Mouse (Mus musculus) CH12.LX (cell line): ENCODE data around the gene Adora1. TPM values are rescaled to one million over a fixed set of nuclear protein-coding genes. Genes with fewer than 3 reads are reported as not detected.

Experiments used
- DNase-seq: peaks from one replicate; pipeline ENCODE4 v3.0.0-alpha.2; 2013; ENCODE audit errors: extremely low read depth
- H3K27ac ChIP-seq: 2 replicates; pipeline ENCODE4 v1.5.1; 2012; ENCODE audit warnings: low read depth, mild to moderate bottlenecking, control low read depth, moderate library complexity; ENCODE audit not compliant: insufficient read depth
- H3K27me3 ChIP-seq: replicated peaks from 2 replicates; pipeline ENCODE3; 2012; ENCODE audit warnings: inconsistent platforms
- H3K36me3 ChIP-seq, 2 experiments: replicated peaks in 1 of 2; 2 replicates each; pipeline versions ENCODE3 to v1.6.1; 2012; ENCODE audit warnings: inconsistent platforms in 1 of 2, low read length in 1 of 2, mild to moderate bottlenecking in 1 of 2, mixed read lengths in 1 of 2, moderate library complexity in 1 of 2; ENCODE audit not compliant: control insufficient read depth in 1 of 2, insufficient read depth in 1 of 2
- H3K4me1 ChIP-seq, 2 experiments: 2 replicates each; pipeline ENCODE4 v1.6.1; 2012; ENCODE audit warnings: inconsistent platforms in 1 of 2, moderate library complexity in 1 of 2; ENCODE audit not compliant: insufficient read depth in 2 of 2, control insufficient read depth in 1 of 2
- H3K4me2 ChIP-seq: 2 replicates; pipeline ENCODE4 v1.6.1; 2012; ENCODE audit warnings: low read depth, mild to moderate bottlenecking, control low read depth; ENCODE audit not compliant: poor library complexity, insufficient read depth, severe bottlenecking
- H3K4me3 ChIP-seq, 3 experiments: fragments of 150-350 bp in 1 of 3; sonication (generic) in 1 of 3; replicated peaks in 1 of 3; 2 replicates each; pipeline versions ENCODE3 to v1.5.1; 2011 to 2012; ENCODE audit warnings: low read depth in 2 of 3, low read length in 2 of 3, mild to moderate bottlenecking in 2 of 3, moderate library complexity in 2 of 3, control low read depth in 1 of 3, improper control_type of control experiment in 1 of 3, inconsistent platforms in 1 of 3, mixed read lengths in 1 of 3; ENCODE audit not compliant: poor library complexity in 1 of 3
- H3K79me2 ChIP-seq: replicated peaks from 2 replicates; pipeline ENCODE4 v1.6.1; 2012; ENCODE audit warnings: mild to moderate bottlenecking, moderate library complexity; ENCODE audit not compliant: control insufficient read depth, poor library complexity, insufficient read depth, severe bottlenecking; ENCODE audit errors: extremely low read depth
- H3K9ac ChIP-seq: 2 replicates; pipeline ENCODE4 v1.6.1; 2012; ENCODE audit warnings: low read depth, mild to moderate bottlenecking, control low read depth, moderate library complexity; ENCODE audit not compliant: insufficient read depth
- H3K9me3 ChIP-seq: replicated peaks from 2 replicates; pipeline ENCODE3; 2012; ENCODE audit warnings: low read length, inconsistent platforms, mixed read lengths
- CHD1 ChIP-seq: IDR thresholded peaks from 2 replicates; pipeline ENCODE4 v1.6.1; 2012; ENCODE audit warnings: low read depth, low read length, improper control_type of control experiment, inconsistent platforms
- CHD2 ChIP-seq: IDR thresholded peaks from 2 replicates; pipeline ENCODE4 v1.6.1; 2011; ENCODE audit warnings: low read length, improper control_type of control experiment
- CTCF ChIP-seq, 2 experiments: IDR thresholded peaks in 1 of 2; conservative IDR thresholded peaks in 1 of 2; 2 replicates each; pipeline ENCODE4 v1.5.1; 2011 to 2012; ENCODE audit warnings: low read depth in 2 of 2, low read length in 2 of 2, improper control_type of control experiment in 1 of 2, inconsistent platforms in 1 of 2, mild to moderate bottlenecking in 1 of 2, moderate library complexity in 1 of 2
- ELF1 ChIP-seq: IDR thresholded peaks from 2 replicates; pipeline ENCODE4 v1.6.1; 2014; ENCODE audit warnings: low read depth, mild to moderate bottlenecking, inconsistent platforms, low read length, improper control_type of control experiment
- EP300 ChIP-seq: IDR thresholded peaks from 2 replicates; pipeline ENCODE4 v1.6.1; 2011; ENCODE audit warnings: low read length, improper control_type of control experiment
- GABPA ChIP-seq: IDR thresholded peaks from 2 replicates; pipeline ENCODE4 v1.6.1; 2012; ENCODE audit warnings: low read depth, low read length, improper control_type of control experiment, inconsistent platforms; ENCODE audit not compliant: insufficient replicate concordance
- HCFC1 ChIP-seq: IDR thresholded peaks from 2 replicates; pipeline ENCODE4 v1.6.1; 2012; ENCODE audit warnings: low read depth, mild to moderate bottlenecking, inconsistent platforms, low read length, improper control_type of control experiment
- JUN ChIP-seq: IDR thresholded peaks from 2 replicates; pipeline ENCODE4 v1.6.1; 2011; ENCODE audit warnings: low read depth, mild to moderate bottlenecking, low read length, improper control_type of control experiment, moderate library complexity; ENCODE audit not compliant: insufficient read depth
- KAT2A ChIP-seq: IDR thresholded peaks from 2 replicates; pipeline ENCODE4 v1.6.1; 2012; ENCODE audit warnings: low read length, improper control_type of control experiment, inconsistent platforms; ENCODE audit not compliant: insufficient replicate concordance
- MAZ ChIP-seq: IDR thresholded peaks from 2 replicates; pipeline ENCODE4 v1.6.1; 2012; ENCODE audit warnings: low read depth, mild to moderate bottlenecking, inconsistent platforms, low read length, improper control_type of control experiment, moderate library complexity
- MYC ChIP-seq: IDR thresholded peaks from 2 replicates; pipeline ENCODE4 v1.6.1; 2011; ENCODE audit warnings: low read depth, mild to moderate bottlenecking, improper control_type of control experiment, low read length
- NELFE ChIP-seq: IDR thresholded peaks from 2 replicates; pipeline ENCODE4 v1.6.1; 2011; ENCODE audit warnings: low read depth, low read length, improper control_type of control experiment
- NRF1 ChIP-seq: IDR thresholded peaks from 2 replicates; pipeline ENCODE4 v1.6.1; 2014; ENCODE audit warnings: low read depth, mild to moderate bottlenecking, inconsistent platforms, low read length, improper control_type of control experiment, moderate library complexity
- SIN3A ChIP-seq: IDR thresholded peaks from 2 replicates; pipeline ENCODE4 v1.6.1; 2012; ENCODE audit warnings: low read length, improper control_type of control experiment, inconsistent platforms
- USF2 ChIP-seq: conservative IDR thresholded peaks from 2 replicates; pipeline ENCODE4 v1.6.1; 2011; ENCODE audit warnings: low read depth, low read length, improper control_type of control experiment
- ZKSCAN1 ChIP-seq: IDR thresholded peaks from 2 replicates; pipeline ENCODE4 v1.6.1; 2012; ENCODE audit warnings: low read depth, inconsistent platforms, low read length, improper control_type of control experiment, borderline replicate concordance
- ZMIZ1 ChIP-seq: IDR thresholded peaks from 2 replicates; pipeline ENCODE4 v1.6.1; 2012; ENCODE audit warnings: low read depth, mild to moderate bottlenecking, inconsistent platforms, low read length, improper control_type of control experiment
- dilution Hi-C: fragments of 300-500 bp; cut with MboI; formaldehyde crosslinking; loops from 2 replicates; pipeline ENCODE4 v1.14.3; 2020; ENCODE audit warnings: low sequenced_read_pairs; ENCODE audit not compliant: extremely low pct_unique_long_range_greater_than_20kb, extremely low pct_ligation_motif_present
- in situ Hi-C: fragments of 300-500 bp; cut with MboI; formaldehyde crosslinking; loops from 3 replicates; pipeline ENCODE4 v1.14.3; 2019; ENCODE audit warnings: low sequenced_read_pairs, low pct_ligation_motif_present, low pct_unique_long_range_greater_than_20kb, mixed read lengths
- polyA plus RNA-seq: library from polyadenylated mRNA; unstranded; fragments of >175 nt; gene quantifications from 2 replicates; pipeline ENCODE4 v1.2.1, GENCODE M21; 2012; ENCODE audit warnings: low read depth; ENCODE audit not compliant: insufficient read length
- total RNA-seq, 2 experiments: library from RNA; depleted of rRNA; stranded (reverse); fragments of 300-350 nt in 1 of 2; fragments of >200 nt in 1 of 2; gene quantifications; 2 replicates each; pipeline ENCODE4 v1.2.3; 2012 to 2014

The Adora1 gene
- total and polyA plus RNA-seq, 3 experiments: 0.20 TPM; not detected in 2

DNA sequence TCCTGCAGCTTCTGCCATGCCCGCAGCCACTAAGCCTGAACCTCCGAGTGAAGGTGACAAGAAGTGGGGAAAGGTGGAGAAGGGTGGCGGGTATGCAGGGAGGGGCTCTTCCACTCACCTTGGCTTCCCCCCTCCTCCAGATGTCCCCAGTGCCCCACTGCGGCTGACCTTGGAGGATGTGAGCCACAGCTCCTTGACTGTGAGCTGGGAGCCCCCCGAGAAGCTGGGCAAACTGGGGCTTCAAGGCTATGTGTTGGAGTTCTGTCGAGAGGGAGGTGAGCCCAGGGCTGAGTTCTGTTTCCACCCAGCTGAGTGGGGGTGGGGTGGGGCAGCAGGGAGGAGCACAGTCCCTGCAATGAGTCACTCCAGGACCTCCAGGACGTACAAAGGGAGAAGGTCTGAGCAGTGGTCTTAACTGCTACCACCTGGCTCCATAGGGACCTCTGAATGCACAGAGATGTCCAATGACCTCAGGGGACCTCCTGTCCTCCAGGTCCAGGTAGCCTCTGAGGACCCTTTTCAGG is 41.5 kb downstream of the Adora1 start:
- H3K4me2 ChIP-seq: peak overlapping the region; percentile 73
- no peaks in the 10 kb centered on the region for H3K79me2 ChIP-seq

DNA sequence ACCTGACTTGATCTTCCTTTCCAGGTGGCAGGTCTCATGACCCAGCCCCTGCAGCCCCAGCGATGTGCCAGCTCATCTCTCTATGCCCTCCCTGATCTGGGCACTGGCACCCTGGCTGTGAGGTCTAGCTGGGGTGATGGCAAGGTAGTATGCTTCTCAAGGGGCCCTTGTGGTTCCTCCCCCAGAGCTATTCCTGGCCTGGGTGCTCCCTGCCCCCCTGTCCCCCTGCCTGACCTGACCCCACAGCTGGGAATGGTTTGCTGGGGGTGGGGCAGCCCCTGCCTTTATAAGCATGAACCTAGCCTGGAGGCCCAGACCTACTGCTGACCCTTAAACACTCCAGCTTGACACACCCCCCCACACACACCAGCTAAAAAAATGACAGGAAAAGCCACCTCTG is 42.1 kb downstream of the Adora1 start, which contains the start of gene Mybph:
Gene Mybph (plus strand): TSS at position 323 of the 400 bp plus-strand sequence.
- peak within 1 kb of the TSS; percentile 73 for H3K4me2 ChIP-seq
- no peak within 1 kb of the TSS for H3K9ac ChIP-seq
- H3K36me3 ChIP-seq: no peaks in the 10 kb centered on the region
- no peak for DNase-seq
- H3K79me2 ChIP-seq: no peaks in the 10 kb centered on the region
- TF ChIP-seq CHD2 (no peak), MAZ (no peak), SIN3A (no peak), HCFC1 (no peak), ZMIZ1 (no peak), CTCF (conservative IDR thresholded peaks at IDR 0.05 in 1 of 2, IDR thresholded peaks at IDR 0.05 in 1 of 2; ENCODE audit: low read depth in 2 of 2, low read length in 2 of 2) (no peak), JUN (no peak), NRF1 (no peak), KAT2A (no peak), CHD1 (no peak), USF2 (no peak), GABPA (no peak), NELFE (no peak), MYC (no peak), EP300 (no peak), ELF1 (no peak)
- H3K4me3 ChIP-seq: peak within 1 kb of the TSS in 1 of 3 experiments; percentile 18
- H3K4me1 ChIP-seq: peaks cover 40 to 92% of the 10 kb centered on the region in 2 experiments
- dilution Hi-C loops: no loop called here
- peak within 1 kb of the TSS; percentile 26; the same call in 1 of the 2 replicates for H3K27ac ChIP-seq
- in situ Hi-C loops: loop anchor here (5.0 to 10.0 kb wide), 2 partner anchors 41 to 102 kb away; no protein-coding TSS in a partner anchor
- no peaks in the 10 kb centered on the region for H3K27me3 ChIP-seq
- H3K9me3 ChIP-seq: no peaks in the 10 kb centered on the region

More for the DNA sequence above, 41.5 kb downstream of the Adora1 start:
- peak overlapping the region in 1 of 3 experiments; percentile 18 for H3K4me3 ChIP-seq
- DNase-seq: peak; percentile 39
- dilution Hi-C loops: no loop called here
- peaks cover 37 to 92% of the 10 kb centered on the region in 2 experiments for H3K4me1 ChIP-seq
- no peaks in the 10 kb centered on the region for H3K27me3 ChIP-seq
- in situ Hi-C loops: loop anchor here (5.0 to 10.0 kb wide), 2 partner anchors 41 to 101 kb away; no protein-coding TSS in a partner anchor
- H3K27ac ChIP-seq: peak overlapping the region; percentile 26; the same call in 1 of the 2 replicates
- TF ChIP-seq MYC (no peak), ZKSCAN1 (no peak), CHD2 (0 out of 2 replicates have a peak, but pooled peaks have one; percentile 15), SIN3A (no peak)
- H3K9me3 ChIP-seq: no peaks in the 10 kb centered on the region
- no peaks in the 10 kb centered on the region for H3K36me3 ChIP-seq
- no peak overlapping the region for H3K9ac ChIP-seq
